Mouse (Mus musculus) gastrocnemius, postnatal 4 days (tissue): ENCODE results near the gene Tmem150c. TPM values are rescaled to one million over a fixed set of nuclear protein-coding genes. Genes with fewer than 3 reads are reported as not detected.

Source experiments
- DNase-seq, 2 experiments: peaks; one replicate each; pipeline ENCODE4 v3.0.0; 2021 to 2022; ENCODE audit warnings: low spot score in 2 of 2, mixed read lengths in 2 of 2
- total RNA-seq, 2 experiments: library from RNA; stranded (reverse); gene quantifications; 2 replicates each; pipeline ENCODE4 v1.2.3; 2021

The Tmem150c gene
- total RNA-seq, 2 experiments from 2014 or later, result 5.1 to 5.7 TPM

GRCm38 (mm10) chr5:100055866-100056369 lies 103.7 kb downstream of the Tmem150c start:
- DNase-seq, result no peak

GRCm38 (mm10) chr5:100054807-100055547 lies 104.6 kb downstream of the Tmem150c start:
- no peak for DNase-seq

GRCm38 (mm10) chr5:100052728-100053127 lies 106.9 kb downstream of the Tmem150c start:
- no peak for DNase-seq

GRCm38 (mm10) chr5:100049904-100050303 lies 109.7 kb downstream of the Tmem150c start:
- no peak for DNase-seq

GRCm38 (mm10) chr5:100047871-100048270 lies 111.7 kb downstream of the Tmem150c start:
- DNase-seq, result no peak

GRCm38 (mm10) chr5:100047143-100047640 lies 112.4 kb downstream of the Tmem150c start:
- no peak for DNase-seq

- DNase-seq, result no peak
These were observed 113.5 kb downstream of the Tmem150c start for GRCm38 (mm10) chr5:100046096-100046495.

- no peak for DNase-seq
These were observed 115.0 kb downstream of the Tmem150c start for GRCm38 (mm10) chr5:100044621-100045020.

GRCm38 (mm10) chr5:100044030-100044429 lies 115.6 kb downstream of the Tmem150c start:
- DNase-seq, result no peak

- DNase-seq, result no peak
These were observed 116.2 kb downstream of the Tmem150c start for GRCm38 (mm10) chr5:100043361-100043760.

GRCm38 (mm10) chr5:100042467-100042866 lies 117.1 kb downstream of the Tmem150c start:
- no peak for DNase-seq

- DNase-seq, result no peak
These were observed 118.3 kb downstream of the Tmem150c start for GRCm38 (mm10) chr5:100041272-100041671.

- no peak for DNase-seq
These were observed 119.3 kb downstream of the Tmem150c start for GRCm38 (mm10) chr5:100040281-100040784.

GRCm38 (mm10) chr5:100039602-100040142 lies 119.9 kb downstream of the Tmem150c start, which contains the start of the genes Hnrnpdl and Enoph1:
Hnrnpdl (minus strand) TSS chr5:100039664.
Enoph1 (plus strand) TSS chr5:100039985.
- DNase-seq, result peak; percentile 87 to 94

- peak; percentile 96 to 99 for DNase-seq
These were observed 120.7 kb downstream of the Tmem150c start for GRCm38 (mm10) chr5:100038714-100039601.

GRCm38 (mm10) chr5:100037965-100038713 lies 121.5 kb downstream of the Tmem150c start:
- DNase-seq, result peak; percentile 93 to 94

- DNase-seq, result no peak
These were observed 122.9 kb downstream of the Tmem150c start for GRCm38 (mm10) chr5:100036681-100037080.

- no peak for DNase-seq
These were observed 123.7 kb downstream of the Tmem150c start for GRCm38 (mm10) chr5:100035950-100036349.

- DNase-seq, result no peak
These were observed 127.0 kb downstream of the Tmem150c start for GRCm38 (mm10) chr5:100032646-100033045.

GRCm38 (mm10) chr5:100032107-100032506 lies 127.5 kb downstream of the Tmem150c start:
- no peak for DNase-seq
